Mouse (Mus musculus) liver, postnatal 0 days (tissue): ENCODE measurements around the gene Wdr91.

Experiments used
- CTCF ChIP-seq: sonication (generic); IDR thresholded peaks from 2 replicates; pipeline ENCODE4 v1.5.1; 2016; ENCODE audit warnings: antibody characterized with exemption, low read depth
- EP300 ChIP-seq: IDR thresholded peaks from 2 replicates; pipeline ENCODE4 v1.6.1; 2016; ENCODE audit warnings: antibody characterized with exemption, low read depth, mild to moderate bottlenecking

- TF ChIP-seq CTCF (no peak), EP300 (no peak)
Observed at GRCm38 (mm10) chr6:34904361-34904760, 6.3 kb downstream of the Wdr91 start.
